Mouse (Mus musculus): ENCODE measurements around the gene Cdh13. TPM values are rescaled to one million over a fixed set of nuclear protein-coding genes. Genes with fewer than 3 reads are reported as not detected.
A peak's percentile ranks its signal among the peaks of the same experiment; 100 is the strongest.

Gene Cdh13
- 10 to 100 TPM; 68.9 to 69.9 TPM for total RNA-seq (2021)
- long read RNA-seq, experiment 1, partial matches to known transcripts, result 64 of 72 reads
- long read RNA-seq, experiment 1, other reads (novel, unspliced or antisense), result 8 of 72 reads
- long read RNA-seq, experiment 2, partial matches to known transcripts, result 47 of 50 reads
- long read RNA-seq, experiment 2, other reads (novel, unspliced or antisense), result 3 of 50 reads

GRCm38 (mm10) chr8:118283600-118284111 is at the start of gene Cdh13:
Cdh13 (plus strand) TSS chr8:118283733.
- peak; percentile 66 to 84 for DNase-seq (ENCODE audit: low spot score in 2 of 2)

GRCm38 (mm10) chr8:118235626-118236025 is 47.9 kb upstream of the Cdh13 start:
- no peak for DNase-seq (ENCODE audit: low spot score in 2 of 2)

GRCm38 (mm10) chr8:118237150-118237620 is 46.3 kb upstream of the Cdh13 start:
- DNase-seq (ENCODE audit: low spot score in 2 of 2), result peak; percentile 59 to 60

- no peak for DNase-seq (ENCODE audit: low spot score in 2 of 2)
Measured at GRCm38 (mm10) chr8:118238156-118238555, 45.4 kb upstream of the Cdh13 start.

GRCm38 (mm10) chr8:118239186-118239585 is 44.3 kb upstream of the Cdh13 start:
- DNase-seq (ENCODE audit: low spot score in 2 of 2), result no peak

- DNase-seq (ENCODE audit: low spot score in 2 of 2), result no peak
Measured at GRCm38 (mm10) chr8:118249319-118249718, 34.2 kb upstream of the Cdh13 start.

GRCm38 (mm10) chr8:118249923-118250322 is 33.6 kb upstream of the Cdh13 start:
- no peak for DNase-seq (ENCODE audit: low spot score in 2 of 2)

- no peak for DNase-seq (ENCODE audit: low spot score in 2 of 2)
Measured at GRCm38 (mm10) chr8:118263117-118263516, 20.4 kb upstream of the Cdh13 start.

GRCm38 (mm10) chr8:118270751-118271402 is 12.7 kb upstream of the Cdh13 start:
- no peak for DNase-seq (ENCODE audit: low spot score in 2 of 2)

- no peak for DNase-seq (ENCODE audit: low spot score in 2 of 2)
Measured at GRCm38 (mm10) chr8:118272493-118272892, 11.0 kb upstream of the Cdh13 start.

GRCm38 (mm10) chr8:118274243-118274642 is 9.3 kb upstream of the Cdh13 start:
- no peak for DNase-seq (ENCODE audit: low spot score in 2 of 2)

GRCm38 (mm10) chr8:118274688-118275087 is 8.8 kb upstream of the Cdh13 start:
- DNase-seq (ENCODE audit: low spot score in 2 of 2), result peak; percentile 73 to 90

- DNase-seq (ENCODE audit: low spot score in 2 of 2), result peak; percentile 29 to 45
Measured at GRCm38 (mm10) chr8:118284112-118285029, 838 bp downstream of the Cdh13 start.

GRCm38 (mm10) chr8:118285596-118286281 is 2.2 kb downstream of the Cdh13 start:
- DNase-seq (ENCODE audit: low spot score in 2 of 2), result no peak

- DNase-seq (ENCODE audit: low spot score in 2 of 2), result no peak
Measured at GRCm38 (mm10) chr8:118286282-118287180, 3.0 kb downstream of the Cdh13 start.

- peak; percentile 46 to 58 for DNase-seq (ENCODE audit: low spot score in 2 of 2)
Measured at GRCm38 (mm10) chr8:118287496-118287895, 4.0 kb downstream of the Cdh13 start.

- no peak for DNase-seq (ENCODE audit: low spot score in 2 of 2)
Measured at GRCm38 (mm10) chr8:118288259-118288952, 4.9 kb downstream of the Cdh13 start.

GRCm38 (mm10) chr8:118289091-118289490 is 5.6 kb downstream of the Cdh13 start:
- no peak for DNase-seq (ENCODE audit: low spot score in 2 of 2)

GRCm38 (mm10) chr8:118289525-118289924 is 6.0 kb downstream of the Cdh13 start:
- DNase-seq (ENCODE audit: low spot score in 2 of 2), result no peak

Data from left cerebral cortex, adult 18-20 months (tissue).